Mouse (Mus musculus): ENCODE measurements around the gene Ankfn1. TPM values are rescaled to one million over a fixed set of nuclear protein-coding genes. Genes with fewer than 3 reads are reported as not detected.

Ankfn1 gene
- polyA plus RNA-seq, 1 experiment, result not detected

- TF ChIP-seq CTCF (IDR thresholded peaks at IDR 0.05; ENCODE audit: low read depth, low read length) (no peak), POLR2A (IDR thresholded peaks at IDR 0.05; ENCODE audit: borderline replicate concordance, low read depth, low read length) (no peak)
- Histone ChIP-seq H3K4me3 (ENCODE audit: insufficient read depth, low read length) (no peak overlapping the region), H3K27ac (ENCODE audit: insufficient read depth, low read depth, low read length) (no peak overlapping the region), H3K4me1 (ENCODE audit: control insufficient read depth, insufficient read depth, low read length) (no peaks in the 10 kb centered on the region)
These were observed 146.1 kb downstream of the Ankfn1 start for GRCm38 (mm10) chr11:89631315-89631714.

DNA sequence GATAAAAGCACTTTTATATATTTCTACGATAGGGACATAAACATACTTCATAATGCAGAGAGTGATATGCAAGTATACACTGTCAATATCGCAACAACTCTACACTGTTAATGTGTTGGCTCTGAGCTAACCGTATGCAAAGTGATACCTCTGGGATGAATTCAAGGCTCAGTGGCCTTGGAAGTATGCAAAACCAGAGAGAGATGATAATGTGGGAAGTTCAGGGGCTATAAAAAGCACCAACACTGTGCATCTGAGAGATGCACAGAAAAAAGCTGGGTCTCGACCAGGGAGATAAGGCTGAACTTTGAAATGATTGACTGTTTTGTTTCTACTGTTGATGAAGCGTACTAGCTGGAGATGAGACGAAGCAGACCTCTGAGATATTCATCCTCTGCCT is 148.9 kb downstream of the Ankfn1 start:
- no peaks in the 10 kb centered on the region for H3K4me1 ChIP-seq (ENCODE audit: control insufficient read depth, insufficient read depth, low read length)
- no peak for TF ChIP-seq POLR2A (IDR thresholded peaks at IDR 0.05; ENCODE audit: borderline replicate concordance, low read depth, low read length)
- TF ChIP-seq CTCF (IDR thresholded peaks at IDR 0.05; ENCODE audit: low read depth, low read length), result no peak
- no peak overlapping the region for H3K4me3 ChIP-seq (ENCODE audit: insufficient read depth, low read length)
- H3K27ac ChIP-seq (ENCODE audit: insufficient read depth, low read depth, low read length), result no peak overlapping the region

GRCm38 (mm10) chr11:89627232-89627631 is 150.2 kb downstream of the Ankfn1 start:
- H3K4me1 ChIP-seq (ENCODE audit: control insufficient read depth, insufficient read depth, low read length), result no peaks in the 10 kb centered on the region
- TF ChIP-seq CTCF (IDR thresholded peaks at IDR 0.05; ENCODE audit: low read depth, low read length), result no peak
- TF ChIP-seq POLR2A (IDR thresholded peaks at IDR 0.05; ENCODE audit: borderline replicate concordance, low read depth, low read length), result no peak
- H3K4me3 ChIP-seq (ENCODE audit: insufficient read depth, low read length), result no peak overlapping the region
- no peak overlapping the region for H3K27ac ChIP-seq (ENCODE audit: insufficient read depth, low read depth, low read length)

DNA sequence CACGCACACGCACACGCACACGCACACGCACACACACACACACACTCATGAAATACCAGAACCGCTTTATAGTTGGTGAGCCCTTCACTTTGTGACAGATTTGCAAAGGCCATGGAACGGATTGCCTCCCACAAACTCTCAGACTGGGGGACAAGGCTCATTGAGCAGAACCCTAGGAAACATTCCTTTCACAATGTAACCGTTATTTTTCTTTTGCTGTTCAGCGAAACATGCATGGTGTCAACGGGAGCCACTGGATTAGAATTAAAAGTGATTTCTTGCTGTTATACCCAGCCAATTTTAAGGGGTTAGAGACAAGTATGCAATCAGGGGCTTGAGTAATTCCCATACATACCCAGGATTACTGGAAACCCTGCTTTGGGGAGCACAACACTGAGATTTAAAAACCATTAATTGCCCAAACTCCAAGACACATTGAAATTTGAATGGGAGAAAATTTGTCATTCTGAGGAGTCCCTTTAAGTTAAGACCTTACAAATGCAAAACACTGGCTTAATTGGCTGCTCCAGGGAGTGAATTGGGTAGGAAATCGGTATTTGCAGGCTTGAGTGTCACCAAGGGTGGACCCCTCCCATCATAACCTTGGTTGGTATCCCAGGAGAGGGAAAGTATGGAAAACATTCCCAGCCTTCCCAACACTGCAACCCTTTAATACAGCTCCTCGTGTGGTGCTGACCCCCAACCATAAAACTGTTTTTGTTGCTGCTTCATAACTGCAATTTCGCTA is 153.6 kb downstream of the Ankfn1 start:
- H3K4me3 ChIP-seq (ENCODE audit: insufficient read depth, low read length), result no peak overlapping the region
- no peaks in the 10 kb centered on the region for H3K4me1 ChIP-seq (ENCODE audit: control insufficient read depth, insufficient read depth, low read length)
- H3K27ac ChIP-seq (ENCODE audit: insufficient read depth, low read depth, low read length), result no peak overlapping the region
- no peak for TF ChIP-seq POLR2A (IDR thresholded peaks at IDR 0.05; ENCODE audit: borderline replicate concordance, low read depth, low read length)
- no peak for TF ChIP-seq CTCF (IDR thresholded peaks at IDR 0.05; ENCODE audit: low read depth, low read length)

DNA sequence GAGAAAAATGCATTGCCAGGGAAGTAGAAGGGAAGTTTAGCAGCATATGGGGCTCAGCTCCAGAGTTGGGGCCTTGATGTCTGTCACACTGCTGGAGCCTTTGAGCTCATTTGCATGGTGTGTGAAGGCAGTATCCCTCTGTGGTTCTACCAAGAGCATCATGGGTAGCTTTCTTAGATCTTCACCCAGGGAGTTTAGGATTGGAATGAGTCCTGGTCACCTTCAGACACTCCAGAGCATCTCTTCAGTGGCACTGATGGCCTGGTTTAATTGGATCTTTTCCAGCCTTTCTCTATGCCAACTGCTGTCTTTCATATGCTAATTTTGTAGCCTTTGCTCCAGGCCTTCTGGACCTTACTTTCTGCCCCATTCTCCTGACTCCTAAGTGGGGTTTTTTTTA is 157.5 kb downstream of the Ankfn1 start:
- TF ChIP-seq CTCF (IDR thresholded peaks at IDR 0.05; ENCODE audit: low read depth, low read length) (no peak), POLR2A (IDR thresholded peaks at IDR 0.05; ENCODE audit: borderline replicate concordance, low read depth, low read length) (no peak)
- Histone ChIP-seq H3K4me3 (ENCODE audit: insufficient read depth, low read length) (no peak overlapping the region), H3K27ac (ENCODE audit: insufficient read depth, low read depth, low read length) (no peak overlapping the region), H3K4me1 (ENCODE audit: control insufficient read depth, insufficient read depth, low read length) (no peaks in the 10 kb centered on the region)

- TF ChIP-seq CTCF (IDR thresholded peaks at IDR 0.05; ENCODE audit: low read depth, low read length), result no peak
- no peak for TF ChIP-seq POLR2A (IDR thresholded peaks at IDR 0.05; ENCODE audit: borderline replicate concordance, low read depth, low read length)
- H3K27ac ChIP-seq (ENCODE audit: insufficient read depth, low read depth, low read length), result no peak overlapping the region
These were observed 161.6 kb downstream of the Ankfn1 start for GRCm38 (mm10) chr11:89615806-89616205.

DNA sequence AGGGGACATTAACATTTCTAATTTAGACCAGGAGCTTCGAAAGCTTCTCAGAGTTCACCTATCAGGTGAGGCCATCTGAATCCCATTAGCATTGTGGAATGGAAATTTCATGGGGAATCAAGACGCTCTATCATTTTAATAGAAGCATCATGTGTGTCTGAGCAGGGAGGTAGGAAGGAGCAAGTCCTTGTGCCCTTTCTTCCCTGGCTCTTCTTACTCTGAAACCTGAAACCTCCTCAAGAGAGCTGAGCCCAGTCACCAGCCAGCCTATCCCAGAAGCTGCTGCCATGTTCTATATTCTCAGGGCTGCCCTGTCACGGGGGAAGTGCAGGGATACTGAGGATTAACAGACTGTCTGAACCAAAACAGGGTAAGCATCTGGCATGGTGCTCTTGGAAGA is 165.9 kb downstream of the Ankfn1 start:
- no peaks in the 10 kb centered on the region for H3K4me1 ChIP-seq (ENCODE audit: control insufficient read depth, insufficient read depth, low read length)

More at GRCm38 (mm10) chr11:89615806-89616205, 161.6 kb downstream of the Ankfn1 start:
- Histone ChIP-seq H3K4me3 (ENCODE audit: insufficient read depth, low read length) (no peak overlapping the region), H3K4me1 (ENCODE audit: control insufficient read depth, insufficient read depth, low read length) (no peaks in the 10 kb centered on the region)

DNA sequence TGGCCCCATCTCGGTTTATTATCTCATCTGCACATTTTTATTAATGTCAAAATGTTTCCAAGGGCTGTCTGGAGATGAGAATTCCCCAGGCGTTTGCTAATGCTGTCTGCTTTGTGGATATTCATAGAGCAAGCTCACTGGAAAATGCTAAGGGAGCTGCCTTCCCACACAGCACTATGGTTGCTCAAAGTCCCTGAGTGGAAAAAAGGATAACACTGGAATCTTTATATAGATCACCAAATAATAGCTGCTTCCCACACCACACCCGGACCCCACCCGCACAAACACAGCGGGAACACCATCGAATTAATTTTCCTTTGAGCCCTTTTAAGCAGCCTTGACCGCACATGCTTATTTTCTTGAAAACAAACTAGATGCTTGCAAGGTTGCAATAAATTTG is 169.4 kb downstream of the Ankfn1 start:
- no peaks in the 10 kb centered on the region for H3K4me1 ChIP-seq (ENCODE audit: control insufficient read depth, insufficient read depth, low read length)
- H3K4me3 ChIP-seq (ENCODE audit: insufficient read depth, low read length), result no peak overlapping the region
- no peak for TF ChIP-seq CTCF (IDR thresholded peaks at IDR 0.05; ENCODE audit: low read depth, low read length)
- no peak for TF ChIP-seq POLR2A (IDR thresholded peaks at IDR 0.05; ENCODE audit: borderline replicate concordance, low read depth, low read length)
- no peak overlapping the region for H3K27ac ChIP-seq (ENCODE audit: insufficient read depth, low read depth, low read length)

More for the DNA sequence above, 165.9 kb downstream of the Ankfn1 start:
- H3K4me3 ChIP-seq (ENCODE audit: insufficient read depth, low read length), result no peak overlapping the region
- no peak overlapping the region for H3K27ac ChIP-seq (ENCODE audit: insufficient read depth, low read depth, low read length)
- TF ChIP-seq CTCF (IDR thresholded peaks at IDR 0.05; ENCODE audit: low read depth, low read length), result no peak
- TF ChIP-seq POLR2A (IDR thresholded peaks at IDR 0.05; ENCODE audit: borderline replicate concordance, low read depth, low read length), result no peak

DNA sequence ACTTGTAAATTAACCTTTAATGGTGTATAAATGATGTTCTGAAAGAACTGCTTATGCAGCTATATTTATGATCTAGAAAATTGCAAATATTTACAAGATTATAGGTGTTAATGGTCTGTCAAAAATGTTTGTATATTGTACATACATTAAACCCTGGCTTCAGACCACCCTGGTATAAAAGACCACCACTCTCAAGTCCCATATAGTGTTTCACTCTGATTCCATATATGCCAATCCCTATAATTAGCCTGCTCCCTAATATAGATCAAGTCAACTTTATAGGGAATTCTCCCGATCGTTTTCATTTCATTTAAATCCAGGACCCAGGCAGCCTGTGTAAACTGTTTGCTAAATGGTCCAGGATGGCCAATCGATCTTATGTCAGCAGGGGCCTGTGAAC is 170.2 kb downstream of the Ankfn1 start:
- no peak for TF ChIP-seq CTCF (IDR thresholded peaks at IDR 0.05; ENCODE audit: low read depth, low read length)
- TF ChIP-seq POLR2A (IDR thresholded peaks at IDR 0.05; ENCODE audit: borderline replicate concordance, low read depth, low read length), result no peak
- Histone ChIP-seq H3K4me3 (ENCODE audit: insufficient read depth, low read length) (no peak overlapping the region), H3K27ac (ENCODE audit: insufficient read depth, low read depth, low read length) (no peak overlapping the region), H3K4me1 (ENCODE audit: control insufficient read depth, insufficient read depth, low read length) (no peaks in the 10 kb centered on the region)

GRCm38 (mm10) chr11:89606346-89606745 is 171.1 kb downstream of the Ankfn1 start:
- no peak for TF ChIP-seq POLR2A (IDR thresholded peaks at IDR 0.05; ENCODE audit: borderline replicate concordance, low read depth, low read length)
- no peak for TF ChIP-seq CTCF (IDR thresholded peaks at IDR 0.05; ENCODE audit: low read depth, low read length)
- H3K4me1 ChIP-seq (ENCODE audit: control insufficient read depth, insufficient read depth, low read length), result no peaks in the 10 kb centered on the region
- H3K4me3 ChIP-seq (ENCODE audit: insufficient read depth, low read length), result no peak overlapping the region
- no peak overlapping the region for H3K27ac ChIP-seq (ENCODE audit: insufficient read depth, low read depth, low read length)

Data from bone marrow macrophage, adult 2 months (primary cell).